19 mouse cellular contexts compared by ENCODE assay signal in genomic region chr6:124669234-124669859, GRCm38 (mm10). TPM values are rescaled to one million over a fixed set of nuclear protein-coding genes. Genes with fewer than 3 reads are reported as not detected.
A peak's percentile ranks its signal among the peaks of the same experiment; 100 is the strongest.
DNase-seq lines count a peak whose midpoint lies in the region; ATAC-seq lines count a peak whose summit lies in the region.
"Had no signal": no experiment of that assay in that cellular context is flagged by ENCODE, and none has a peak within 500 bp of the region (broad histone marks: within the 10 kb centered on the region; RNA-seq: fewer than 3 reads in every experiment).

No protein-coding gene starts in this region.

- ATAC-seq in granulocyte monocyte progenitor cell, adult 5-6 weeks (replicated peaks; ENCODE audit: poor library complexity, severe bottlenecking) = peak; percentile 51
- ATAC-seq: forebrain, embryonic 16.5 days; hindbrain, embryonic 16.5 days; intestine, embryonic 16.5 days; liver, embryonic 12.5 days; midbrain, embryonic 15.5 days had no signal

- DNase-seq in 416B (ENCODE audit: low read depth) = peak; percentile 37
- peak; percentile 75 for DNase-seq in cerebellum, adult 11 months
- DNase-seq in cerebellum, adult 9-11 months = peak; percentile 89
- DNase-seq in layer of hippocampus, postnatal 25 days (ENCODE audit: extremely low spot score in 1 of 2, low spot score in 1 of 2) = no peak
- no peak for DNase-seq in neural tube, embryonic 10.5 days (ENCODE audit: extremely low spot score, low spot score)
- DNase-seq in right cerebral cortex, postnatal 36 days (ENCODE audit: low spot score in 2 of 2) = no peak
- DNase-seq: adrenal gland, adult 8-10 months; gastrocnemius, postnatal 25 days; kidney, adult 9 months; kidney, postnatal 14 days; lung, adult 2 months; right cerebral cortex, adult 18-20 months had no signal

RNA-seq across cellular contexts. Expression of gene Lpcat3, which starts 6.5 kb away (rescaled TPM):
- 38.3 and 52.1 TPM in 2 replicates for total RNA-seq in granulocyte monocyte progenitor cell, adult 5-6 weeks (2014; fragmentation: Nextera tagmentation)
- 23.1 and 29.3 TPM in 2 replicates for total RNA-seq in granulocyte monocyte progenitor cell, adult 5-6 weeks (2017)
- 10 to 100 TPM; 30.9 to 34.0 TPM for total RNA-seq in layer of hippocampus, postnatal 25 days (2021)

RNA-seq across cellular contexts. Expression of gene C1s2, which starts 33.5 kb away (rescaled TPM):
- total RNA-seq in granulocyte monocyte progenitor cell, adult 5-6 weeks (2014; fragmentation: Nextera tagmentation) = not detected in 2 replicates
- not detected in 2 replicates for total RNA-seq in granulocyte monocyte progenitor cell, adult 5-6 weeks (2017)
- total RNA-seq in layer of hippocampus, postnatal 25 days (2021) = under 1 TPM in 1 of 2 experiments, not detected in 1; 0.25 TPM
- total RNA-seq: hematopoietic stem cell, adult 5-6 weeks had no signal

RNA-seq across cellular contexts. Expression of gene Emg1, which starts 42.6 kb away (rescaled TPM):
- 201 and 231 TPM in 2 replicates for total RNA-seq in granulocyte monocyte progenitor cell, adult 5-6 weeks (2014; fragmentation: Nextera tagmentation)
- total RNA-seq in granulocyte monocyte progenitor cell, adult 5-6 weeks (2017) = 193 and 209 TPM in 2 replicates
- 10 to 100 TPM; 51.3 to 54.4 TPM for total RNA-seq in layer of hippocampus, postnatal 25 days (2021)

RNA-seq across cellular contexts. Expression of gene Phb2, which starts 42.8 kb away (rescaled TPM):
- total RNA-seq in granulocyte monocyte progenitor cell, adult 5-6 weeks (2014; fragmentation: Nextera tagmentation) = 310 and 315 TPM in 2 replicates
- total RNA-seq in granulocyte monocyte progenitor cell, adult 5-6 weeks (2017) = 320 and 326 TPM in 2 replicates
- total RNA-seq in layer of hippocampus, postnatal 25 days (2021) = 100 to 1,000 TPM; 120 to 124 TPM

Comparison
In these comparisons a context has a peak if more than half of its experiments do, and no peak if none do; other contexts are left out.
1. DNase-seq: peak in 416B (single experiment), cerebellum, adult 11 months (single experiment) and cerebellum, adult 9-11 months (single experiment); none in layer of hippocampus, postnatal 25 days (0 of 2), neural tube, embryonic 10.5 days (single experiment) and right cerebral cortex, postnatal 36 days (0 of 2).